Mouse (Mus musculus) megakaryocyte progenitor cell, adult 5-6 weeks (primary cell): ENCODE data around the gene Kmt2d. TPM values are rescaled to one million over a fixed set of nuclear protein-coding genes. Genes with fewer than 3 reads are reported as not detected.
"Not testable (repeated sequence)": the region's sequence is repeated elsewhere in the genome, so short reads cannot be mapped to it uniquely, and the experiment has no call there.

Experiments
- ATAC-seq: replicated peaks from 2 replicates; pipeline ENCODE4 v1.8.0; 2016; ENCODE audit warnings: mild to moderate bottlenecking, moderate TSS enrichment, inconsistent platforms; ENCODE audit not compliant: poor library complexity
- total RNA-seq, 2 experiments: library from RNA; stranded (forward) in 1 of 2; stranded (reverse) in 1 of 2; fragments of 157-497, 149-512 nt in 1 of 2; fragments of 200-1000 nt in 1 of 2; gene quantifications; 2 replicates each; pipeline versions ENCODE4 v1.2.3 to v1.2.4; 2015 to 2017

The Kmt2d gene
- total RNA-seq, 2 experiments from 2014 or later: 29.0 to 43.3 TPM

DNA sequence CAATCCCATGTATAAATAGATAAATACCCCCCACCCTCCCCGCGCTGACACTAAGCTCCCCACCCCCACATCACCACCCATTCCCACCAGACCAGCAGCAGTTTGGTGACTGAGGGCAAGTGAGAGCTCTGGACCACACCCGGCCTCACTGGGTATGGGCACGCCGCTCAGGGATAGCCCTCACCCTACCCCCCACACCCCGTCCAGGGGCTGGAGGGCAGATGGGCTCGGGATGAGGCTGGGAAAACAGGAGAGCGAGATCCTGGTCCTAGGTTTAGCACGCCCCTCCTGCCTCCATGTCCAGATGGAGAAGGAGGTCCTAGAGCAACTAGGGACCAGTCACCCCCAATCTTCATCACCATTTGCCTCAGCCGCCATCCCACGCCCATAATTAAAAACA lies 37.7 kb downstream of the Kmt2d start:
- ATAC-seq: no peak

DNA sequence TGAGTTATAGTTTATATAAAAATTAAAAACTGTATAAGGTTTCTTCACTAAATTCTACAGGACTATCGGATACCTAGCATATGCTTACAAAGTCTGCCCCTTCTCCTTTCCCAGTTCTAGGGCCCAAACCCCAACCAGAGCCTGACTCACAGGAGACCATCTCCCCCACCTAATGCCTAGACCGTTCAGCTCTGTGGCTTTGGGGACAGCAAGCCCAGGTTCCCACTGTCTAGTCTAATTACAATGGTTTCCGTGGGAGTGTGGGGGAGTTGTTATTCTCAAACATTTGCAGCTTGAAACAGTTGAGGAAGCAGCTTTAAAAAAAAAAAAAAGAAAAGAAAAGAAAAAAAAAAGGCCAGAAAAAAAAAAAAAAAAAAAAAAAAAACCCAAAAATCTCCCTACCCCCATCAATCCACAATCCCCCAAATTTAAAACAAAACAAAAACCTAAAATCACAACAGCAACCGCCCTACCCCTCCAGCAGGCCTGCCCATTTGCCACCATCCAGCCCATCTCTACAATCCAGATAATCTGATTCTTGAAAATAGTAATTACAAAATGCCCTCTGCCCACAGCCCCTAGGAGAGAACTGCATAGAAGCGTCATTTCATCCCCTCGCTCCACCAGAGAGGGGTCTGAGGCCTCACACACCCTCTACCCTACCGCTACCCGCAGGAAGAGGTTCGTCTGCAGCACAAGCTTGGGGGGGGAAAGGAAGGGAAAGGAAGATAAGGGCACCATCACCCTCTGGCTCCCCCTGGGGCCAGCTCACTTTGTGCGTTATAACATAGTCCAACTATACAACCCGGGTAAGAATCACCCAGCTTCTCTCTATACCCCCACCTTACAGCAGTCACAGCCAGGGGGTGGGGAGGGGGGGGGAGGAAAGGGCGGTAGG lies 38.6 kb downstream of the Kmt2d start:
- ATAC-seq: peak; percentile 54

DNA sequence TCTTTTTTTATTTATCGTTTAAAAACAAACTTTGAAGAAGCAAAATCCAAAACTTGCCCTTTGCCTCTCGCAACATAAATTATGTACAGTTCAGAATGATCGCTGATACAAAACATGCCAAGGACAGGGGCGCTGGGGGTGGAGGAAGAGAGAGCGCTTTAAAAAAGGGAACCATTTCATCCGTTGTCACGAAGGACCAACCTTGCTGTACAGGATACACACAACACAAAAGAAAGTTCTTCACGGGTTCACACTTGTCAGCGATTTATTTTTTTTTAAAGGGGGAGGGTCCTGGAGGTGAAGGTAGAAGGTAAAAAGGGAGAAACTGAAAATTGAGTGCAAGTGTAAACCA lies 39.3 kb downstream of the Kmt2d start:
- ATAC-seq: peak; percentile 18; the same call in 1 of the 2 replicates

DNA sequence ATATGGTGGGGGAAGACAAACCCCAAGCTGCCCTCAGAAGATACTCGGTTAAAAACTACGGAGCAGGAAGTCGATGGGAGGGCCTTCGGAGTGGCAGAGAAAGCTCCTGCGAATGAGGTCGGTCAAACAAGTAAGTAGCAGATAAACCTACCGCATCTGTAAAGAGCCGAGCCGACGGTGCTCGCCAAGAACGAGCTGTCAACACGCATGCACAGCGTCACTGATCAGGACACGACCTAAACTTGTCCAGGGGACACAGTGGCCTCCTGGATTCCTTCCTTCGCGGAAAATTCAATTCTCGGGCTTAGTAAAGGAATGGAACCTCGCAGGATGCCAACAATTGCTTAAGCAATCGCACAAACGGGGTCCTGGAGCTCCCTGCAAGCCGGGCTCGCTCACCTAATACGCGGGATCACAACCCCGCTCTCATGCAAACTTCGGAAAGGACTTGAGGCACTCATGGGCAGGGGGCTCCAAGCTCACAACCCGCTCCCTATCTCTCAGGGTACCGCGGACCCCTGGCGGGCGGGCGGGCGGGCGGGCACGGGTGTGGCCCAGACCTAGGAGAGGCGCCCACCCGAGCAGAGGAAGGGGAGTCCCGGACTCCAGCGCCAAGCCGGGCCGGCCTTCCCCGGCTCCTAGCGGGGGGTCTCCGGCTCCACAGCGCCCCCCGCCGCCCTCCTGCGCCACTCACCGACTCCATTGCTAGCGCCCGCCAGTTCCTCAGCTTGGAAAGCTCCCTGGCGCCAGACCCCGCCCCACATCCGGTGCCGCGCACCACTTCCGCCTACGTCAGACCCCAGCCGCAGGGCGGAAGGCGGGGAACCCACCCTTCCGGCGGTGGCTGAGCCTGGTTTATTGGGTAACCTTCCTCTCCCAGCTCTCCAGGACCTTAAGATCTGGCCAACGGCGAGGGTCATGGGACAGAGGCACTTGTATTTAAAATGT lies 40.0 kb downstream of the Kmt2d start, which contains the start of gene Prkag1:
TSS of gene Prkag1 (minus strand) at position 786 of the 948 bp plus-strand sequence.
- ATAC-seq: peak; percentile 82

DNA sequence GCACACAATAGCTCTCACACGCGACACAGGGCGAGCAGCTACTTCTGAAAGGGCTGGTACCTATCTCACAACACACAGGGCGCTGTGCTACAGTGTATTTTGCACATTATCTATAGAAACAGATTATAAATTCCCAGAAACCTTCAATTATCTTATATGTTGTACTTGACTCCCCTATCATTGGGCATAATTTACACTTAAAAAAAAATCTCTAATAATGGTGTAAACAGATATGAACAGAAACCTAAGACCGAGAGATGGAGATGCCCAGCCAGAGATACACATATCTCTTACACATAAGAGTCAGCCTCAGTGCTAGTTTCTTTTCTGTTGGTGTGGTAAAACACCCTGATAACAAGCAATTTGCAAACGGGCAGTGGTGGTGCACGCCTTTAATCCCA lies 43.4 kb downstream of the Kmt2d start:
- peak; percentile 40 for ATAC-seq

DNA sequence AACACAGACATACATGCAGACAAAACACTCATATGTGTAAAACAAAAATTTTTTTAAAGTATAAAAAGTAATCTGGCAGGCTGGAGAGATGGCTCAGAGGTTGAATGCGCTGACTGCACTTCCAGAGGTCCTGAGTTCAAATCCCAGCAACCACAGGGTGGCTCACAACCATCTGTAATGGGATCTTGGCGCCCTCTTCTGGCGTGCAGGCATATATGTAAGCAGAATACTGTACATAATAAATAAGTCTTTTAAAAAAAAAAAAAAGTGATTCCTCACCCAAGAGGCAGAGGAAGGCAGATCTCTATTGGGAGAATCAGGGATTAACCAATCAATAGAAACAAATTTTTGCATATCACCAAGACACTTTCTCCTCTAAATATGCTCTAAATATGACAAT lies 47.6 kb downstream of the Kmt2d start:
- no peak for ATAC-seq

DNA sequence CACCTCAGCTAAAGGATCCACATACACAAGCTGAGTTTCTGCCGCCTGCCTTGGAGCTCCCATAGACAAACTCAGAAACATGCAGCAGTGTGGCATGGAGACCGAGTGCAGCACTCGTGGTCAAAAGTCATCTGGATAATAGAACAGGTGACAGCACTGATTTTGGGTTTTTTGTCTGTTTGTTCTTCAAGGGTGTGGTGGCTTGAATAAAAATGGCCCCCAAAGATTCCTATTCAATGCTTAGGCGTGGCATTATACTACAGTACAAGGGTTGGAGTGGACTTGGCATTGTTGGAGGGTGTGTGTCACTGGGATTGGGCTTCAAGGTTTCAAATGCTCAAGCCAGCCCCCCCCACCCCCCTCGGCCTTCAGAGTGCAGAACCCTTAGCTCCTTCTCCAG lies 48.9 kb downstream of the Kmt2d start:
- ATAC-seq: no peak

DNA sequence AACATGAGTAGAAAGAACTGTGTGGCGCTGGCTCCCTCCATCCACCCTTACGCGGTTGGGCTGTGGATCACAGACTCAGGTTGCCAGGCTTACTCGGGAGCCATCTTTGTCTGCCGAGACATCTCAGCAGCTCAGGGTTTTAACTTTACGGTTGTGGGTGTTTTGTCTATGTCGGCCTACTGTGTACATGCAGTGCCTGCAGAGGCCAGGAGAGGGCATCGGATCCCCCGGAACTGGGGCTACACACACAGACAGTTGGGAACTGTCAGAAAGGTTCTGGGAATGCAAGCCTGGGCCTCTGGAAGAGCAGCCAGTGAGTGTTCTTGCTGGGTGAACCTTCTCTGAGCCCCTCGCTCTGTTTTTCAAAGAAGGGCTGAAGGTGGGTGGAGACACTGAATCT lies 49.6 kb downstream of the Kmt2d start:
- peak; percentile 70 for ATAC-seq

DNA sequence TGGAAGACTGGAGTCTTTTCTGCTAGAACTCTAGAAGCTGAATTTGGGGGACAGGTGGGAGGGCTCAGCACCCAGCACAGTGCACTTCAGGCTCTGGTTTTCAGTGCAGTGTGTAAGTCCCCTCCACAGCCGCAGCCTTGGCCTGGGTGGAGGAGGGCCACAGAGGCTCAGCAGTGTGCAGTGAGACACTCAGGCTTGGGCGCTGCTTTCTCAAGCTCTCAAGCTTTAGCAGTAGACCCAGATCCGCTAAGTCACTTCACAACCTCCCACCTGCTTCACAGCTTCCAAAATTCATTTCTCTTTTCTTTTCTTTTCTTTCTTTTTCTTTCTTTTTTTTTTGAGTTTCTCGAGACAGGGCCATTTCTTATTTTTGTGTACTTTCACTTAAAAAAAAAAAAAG lies 50.1 kb downstream of the Kmt2d start:
- ATAC-seq: no peak

DNA sequence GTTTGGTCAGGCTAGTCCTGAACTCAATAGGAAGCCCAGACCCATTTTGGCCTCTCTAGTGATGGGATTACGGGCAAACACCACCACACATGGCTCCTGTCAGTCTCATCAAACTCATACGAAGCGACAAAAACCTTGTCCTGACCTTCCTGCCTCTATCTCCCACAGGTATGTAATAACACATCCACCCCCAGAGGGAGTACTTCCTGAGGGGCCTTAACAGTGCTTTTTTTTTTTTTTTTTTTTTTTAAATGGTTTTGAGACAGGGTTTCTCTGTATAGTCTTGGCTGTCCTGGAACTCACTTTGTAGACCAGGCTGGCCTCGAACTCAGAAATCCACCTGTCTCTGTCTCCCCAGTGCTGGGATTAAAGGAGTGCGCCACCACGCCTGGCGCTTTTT lies 52.8 kb downstream of the Kmt2d start:
- no peak for ATAC-seq

DNA sequence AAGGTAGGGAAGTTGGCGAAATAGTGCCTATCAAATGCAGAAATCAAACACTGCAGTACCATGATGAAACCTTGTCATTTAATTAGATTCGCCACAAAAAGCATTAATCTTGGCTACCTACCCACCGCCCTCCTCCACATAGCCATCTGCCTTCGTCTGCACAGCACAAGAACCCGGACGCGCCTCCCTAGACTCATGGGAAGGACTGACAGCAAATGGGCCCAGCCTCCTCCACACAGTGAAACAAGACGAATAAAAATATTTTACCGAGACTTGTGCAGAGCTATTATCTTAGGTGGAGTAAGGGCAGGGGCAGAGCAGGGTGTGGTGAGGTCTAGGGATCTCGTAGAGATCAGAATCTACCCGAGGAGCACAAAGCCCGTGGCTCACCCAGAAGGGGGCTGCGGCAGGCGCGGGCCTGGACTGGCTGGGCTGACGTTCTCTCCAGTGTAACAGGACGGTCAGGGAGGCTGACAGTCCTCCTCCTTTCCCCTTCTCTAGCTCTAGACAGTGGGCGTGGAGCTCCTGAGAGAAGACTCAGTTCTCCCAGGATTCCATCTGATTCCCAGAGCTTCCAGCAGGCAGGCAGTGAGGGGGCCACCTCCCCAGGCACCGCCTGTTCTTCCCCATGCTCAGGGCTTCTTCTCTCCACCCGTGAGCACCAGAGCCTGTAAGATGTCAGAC lies 58.1 kb downstream of the Kmt2d start:
- no peak for ATAC-seq

DNA sequence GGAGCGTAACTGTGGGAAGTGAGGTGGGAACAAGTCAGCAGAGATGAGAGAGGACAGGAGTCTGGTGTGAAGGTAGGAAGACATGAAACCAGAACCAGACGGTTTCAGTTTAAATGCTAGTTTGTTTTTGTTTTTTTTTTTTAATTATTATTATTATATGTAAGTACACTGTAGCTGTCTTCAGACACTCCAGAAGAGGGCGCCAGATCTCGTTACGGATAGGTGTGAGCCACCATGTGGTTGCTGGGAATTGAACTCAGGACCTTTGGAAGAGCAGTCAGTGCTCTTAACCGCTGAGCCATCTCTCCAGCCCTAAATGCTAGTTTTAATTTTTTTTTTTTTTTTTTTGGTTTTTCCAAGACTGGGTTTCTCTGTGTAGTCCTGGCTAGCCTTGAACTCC lies 60.8 kb downstream of the Kmt2d start:
- not testable (repeated sequence) for ATAC-seq

DNA sequence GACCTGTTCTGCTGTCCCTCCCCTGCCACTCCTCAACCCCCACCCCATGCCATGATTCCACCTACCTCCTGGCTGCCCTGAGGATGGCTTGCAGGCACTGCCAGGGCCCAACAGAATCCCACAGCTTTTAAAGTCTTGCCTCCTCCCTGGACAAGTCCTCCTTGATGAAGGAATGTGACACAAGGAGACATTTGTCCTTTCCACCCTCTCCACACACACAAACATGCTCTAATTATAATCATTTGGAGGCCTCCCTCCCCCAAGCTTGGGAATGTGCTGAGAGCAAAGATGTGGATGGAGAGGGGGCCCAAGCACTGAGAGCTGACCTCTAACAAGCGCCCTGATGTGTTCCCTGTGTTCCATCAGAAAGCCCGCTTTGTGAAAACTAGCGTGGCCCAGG lies 61.6 kb downstream of the Kmt2d start, which contains the start of gene Ddn:
TSS of gene Ddn (minus strand) at position 101 of the 400 bp plus-strand sequence.
- ATAC-seq: no peak

DNA sequence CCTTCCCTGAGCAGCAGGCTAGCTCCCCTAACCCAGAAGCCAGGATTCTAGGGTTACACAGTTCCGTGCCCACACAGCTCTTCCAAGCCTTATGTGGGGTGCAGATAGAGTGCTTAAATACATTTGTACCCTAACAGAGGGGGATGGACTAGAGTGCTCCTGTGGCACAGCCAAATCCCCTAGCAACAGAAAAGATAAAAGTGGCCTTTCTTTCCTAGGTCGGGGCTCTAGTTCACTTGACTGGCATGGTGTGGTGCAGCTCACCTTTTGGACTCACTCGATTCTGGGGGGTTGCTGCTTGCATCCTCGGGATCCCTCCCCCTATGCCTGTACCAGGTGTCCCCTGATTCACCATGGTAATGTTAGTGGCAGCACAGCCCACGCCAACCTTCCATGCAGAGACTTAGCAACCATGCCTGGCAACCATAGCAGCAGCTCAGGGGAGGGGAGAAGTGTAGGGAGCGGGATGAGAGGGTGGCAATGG lies 62.3 kb downstream of the Kmt2d start:
- ATAC-seq: no peak

DNA sequence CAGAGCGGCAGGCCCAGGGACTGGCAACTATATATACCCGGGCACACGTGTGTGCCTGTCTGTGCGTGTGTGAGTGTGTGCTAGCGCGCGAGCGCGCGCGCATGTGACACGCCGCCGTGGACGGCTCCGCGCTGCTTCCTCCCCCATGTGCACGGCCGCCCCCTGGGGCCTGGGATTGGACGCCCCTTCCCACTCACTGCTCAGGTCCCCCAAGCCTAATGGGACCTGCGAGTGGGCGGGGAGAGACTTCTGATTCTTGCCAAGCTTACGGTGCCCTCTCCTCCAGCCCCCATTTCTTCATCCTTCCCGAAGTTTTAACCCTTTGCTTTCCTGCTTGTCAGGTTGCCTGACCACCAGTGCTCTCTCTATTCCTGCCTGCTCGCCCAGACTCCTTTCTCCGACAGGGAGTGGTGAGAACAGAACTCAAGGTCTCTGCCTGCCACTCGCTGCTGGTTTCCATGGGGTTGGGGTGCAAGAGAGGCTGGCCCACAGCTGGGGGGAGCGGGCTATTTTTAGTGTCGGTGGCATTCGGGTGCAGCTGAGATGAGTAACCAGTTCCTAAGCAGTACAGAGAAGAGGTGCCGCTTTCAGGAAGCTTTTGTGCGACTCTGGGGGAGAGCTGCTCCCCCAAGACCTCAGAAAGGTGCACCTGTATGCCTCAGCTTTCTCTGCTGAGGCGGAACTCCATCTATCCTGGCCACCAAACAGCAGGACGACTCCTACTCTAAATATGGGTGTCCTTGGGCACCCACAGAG lies 62.9 kb downstream of the Kmt2d start:
- ATAC-seq: no peak

DNA sequence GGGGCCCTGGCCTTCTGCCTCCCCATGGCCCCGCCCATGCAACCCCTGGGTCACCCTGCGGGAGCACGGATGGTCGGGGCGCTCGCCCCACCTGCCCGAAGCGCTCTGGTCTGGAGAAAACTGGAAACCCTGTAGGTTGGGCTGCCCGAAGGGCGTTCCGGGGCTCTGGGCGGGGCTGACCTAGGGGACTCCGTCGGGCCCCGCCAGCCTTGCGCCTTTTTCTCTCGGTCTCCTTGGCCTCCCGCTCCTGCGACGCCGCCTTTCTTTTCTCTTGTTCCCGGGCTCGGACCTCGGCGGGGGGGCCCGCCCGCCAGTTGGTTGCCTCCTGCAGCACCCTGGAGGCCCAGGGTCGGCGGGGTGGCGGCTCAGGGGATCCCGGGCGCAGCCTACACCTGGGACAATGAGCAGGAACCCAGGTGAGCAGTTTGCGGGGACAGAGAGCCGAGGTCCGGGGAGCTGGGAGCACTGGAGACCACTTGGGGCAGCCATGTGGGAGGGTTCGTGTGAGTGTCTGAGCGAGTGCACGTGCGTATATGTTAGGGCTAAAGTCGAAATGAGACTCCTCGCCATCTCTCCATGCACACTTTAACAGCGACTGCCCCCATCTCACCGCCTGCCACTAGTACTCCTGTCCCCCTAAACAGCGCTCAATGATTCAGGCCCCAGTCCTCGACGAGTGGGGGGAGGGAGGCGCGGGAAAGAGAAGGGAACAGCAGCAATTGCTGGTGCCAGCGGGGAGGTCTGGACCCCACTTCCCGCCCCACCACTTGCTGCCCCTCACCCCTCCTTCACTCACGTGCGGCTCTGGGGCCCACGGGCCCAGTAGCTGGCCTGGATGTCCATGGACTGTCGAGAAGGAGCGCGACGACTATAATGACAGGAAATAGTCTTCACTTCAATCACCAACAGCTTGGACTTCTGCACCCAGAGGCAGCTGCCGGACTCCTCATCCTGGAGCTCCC lies 63.9 kb downstream of the Kmt2d start:
- ATAC-seq: peak; percentile 32

DNA sequence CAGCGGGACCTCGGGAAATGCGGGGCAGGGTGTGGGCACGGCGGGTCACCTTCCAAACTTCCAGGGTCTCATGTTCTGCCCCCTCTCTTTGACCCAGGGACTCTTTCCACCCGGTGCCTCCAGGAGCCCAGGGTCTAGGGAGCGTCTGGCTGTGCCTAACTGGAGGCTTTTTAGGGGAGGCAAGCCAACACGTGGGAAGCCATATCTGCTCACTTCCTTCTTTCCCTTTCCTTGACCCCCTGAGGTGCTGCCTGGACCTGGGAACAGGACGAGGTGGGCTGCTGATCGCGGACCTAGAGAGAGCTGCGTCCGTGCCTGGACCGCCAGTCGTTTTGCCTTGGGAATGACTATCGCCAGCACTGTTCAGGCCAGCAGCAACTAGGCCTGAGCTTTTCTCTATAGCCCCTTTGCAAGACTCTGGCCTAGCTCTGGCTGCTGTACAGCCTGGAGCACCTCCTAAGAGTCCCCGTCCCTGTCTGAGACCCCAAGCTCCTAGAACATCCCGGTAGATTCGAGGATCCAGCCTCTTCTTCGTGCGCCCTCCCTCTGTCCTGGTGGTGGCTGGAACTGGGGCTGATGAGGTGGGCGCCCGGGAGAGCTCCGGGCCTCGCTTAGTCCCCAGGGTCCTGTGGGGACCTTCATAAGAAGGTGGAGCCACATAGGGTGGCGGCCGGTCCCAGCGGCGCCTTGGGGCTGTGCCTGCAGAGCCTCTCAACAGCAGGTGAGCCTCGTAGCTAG lies 64.8 kb downstream of the Kmt2d start:
- ATAC-seq: no peak

DNA sequence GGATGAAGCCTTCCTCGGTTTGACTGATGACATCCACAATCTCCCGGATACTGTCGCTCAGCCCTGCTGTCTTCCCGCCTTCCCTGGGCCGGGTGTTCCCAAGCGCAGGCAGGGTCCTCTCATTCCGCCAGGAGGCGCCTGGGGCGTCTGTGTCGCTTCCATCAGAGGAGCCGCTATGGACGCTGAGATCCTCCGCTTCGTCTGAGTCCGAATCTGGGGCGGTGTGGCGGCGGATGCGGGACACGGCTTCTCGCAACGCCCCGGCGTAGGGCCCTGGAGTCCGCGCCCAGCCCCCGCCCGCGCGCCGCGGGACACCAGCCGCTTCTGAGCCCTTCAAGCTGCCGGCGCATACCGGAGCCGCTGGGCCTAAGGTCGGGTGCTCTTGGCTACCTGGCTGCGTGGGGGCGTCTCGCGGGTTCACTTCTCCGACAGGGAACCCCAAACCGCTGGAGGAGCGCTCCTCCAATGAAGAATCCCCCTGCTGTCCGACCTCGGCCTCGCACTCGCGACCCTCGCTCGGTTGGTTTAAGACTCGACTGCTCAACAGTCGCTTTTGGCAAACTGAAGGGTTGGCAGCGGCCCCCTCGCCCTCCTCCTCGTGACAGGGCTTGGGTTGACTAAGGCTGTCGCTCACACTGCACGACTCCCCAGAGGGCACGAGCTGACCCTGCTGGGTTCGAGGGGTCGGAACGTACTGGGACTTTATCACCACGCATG lies 65.5 kb downstream of the Kmt2d start:
- peak; percentile 43 for ATAC-seq
